Mouse (Mus musculus) forebrain, embryonic 15.5 days (tissue): ENCODE data around the gene Mad2l2. TPM values are rescaled to one million over a fixed set of nuclear protein-coding genes. Genes with fewer than 3 reads are reported as not detected.

Experiments
- ATAC-seq: fragments of 200-750 bp; cut with Nextera tagmentation; replicated peaks from 2 replicates; pipeline ENCODE4 v1.8.0; 2017; ENCODE audit warnings: mild to moderate bottlenecking, moderate TSS enrichment, moderate library complexity
- H3K27ac ChIP-seq: fragments of 300-500 bp; sonication (generic); replicated peaks from 2 replicates; pipeline ENCODE4 v1.5.1; 2015; ENCODE audit warnings: mild to moderate bottlenecking, inconsistent platforms
- H3K27me3 ChIP-seq: fragments of 300-500 bp; sonication (generic); 2 replicates; pipeline ENCODE4 v1.6.1; 2015; ENCODE audit warnings: inconsistent platforms
- H3K36me3 ChIP-seq: fragments of 300-500 bp; sonication (generic); 2 replicates; pipeline ENCODE4 v1.6.1; 2015; ENCODE audit warnings: mild to moderate bottlenecking, inconsistent platforms
- H3K4me1 ChIP-seq: fragments of 300-500 bp; sonication (generic); 2 replicates; pipeline ENCODE4 v1.6.1; 2015; ENCODE audit warnings: inconsistent platforms
- H3K4me2 ChIP-seq: fragments of 300-500 bp; sonication (generic); replicated peaks from 2 replicates; pipeline ENCODE4 v1.6.1; 2015; ENCODE audit warnings: mild to moderate bottlenecking, inconsistent platforms
- H3K4me3 ChIP-seq: fragments of 300-500 bp; sonication (generic); 2 replicates; pipeline ENCODE4 v1.5.1; 2015; ENCODE audit warnings: mild to moderate bottlenecking, inconsistent platforms
- H3K9ac ChIP-seq: fragments of 300-500 bp; sonication (generic); replicated peaks from 2 replicates; pipeline ENCODE4 v1.6.1; 2015; ENCODE audit warnings: mild to moderate bottlenecking, inconsistent platforms
- H3K9me3 ChIP-seq: fragments of 300-500 bp; sonication (generic); 2 replicates; pipeline ENCODE4 v1.6.1; 2016; ENCODE audit warnings: inconsistent platforms
- WGBS: fragments of 180-500 bp; shearing (Covaris S2); methylation state at CpG from one replicate; pipeline ENCODE4 v1.1.7; 2015; ENCODE audit warnings: mixed read lengths; 5-methylcytosine and 5-hydroxymethylcytosine counted together
- polyA plus RNA-seq: library from polyadenylated mRNA; unstranded; fragments of >200 nt; fragmentation: Nextera tagmentation; extraction: Ambion mirVana; gene quantifications from 2 replicates; pipeline ENCODE4 v1.2.1, GENCODE M21; 2015

The Mad2l2 gene
- polyA plus RNA-seq, result 123 and 127 TPM in 2 replicates

DNA sequence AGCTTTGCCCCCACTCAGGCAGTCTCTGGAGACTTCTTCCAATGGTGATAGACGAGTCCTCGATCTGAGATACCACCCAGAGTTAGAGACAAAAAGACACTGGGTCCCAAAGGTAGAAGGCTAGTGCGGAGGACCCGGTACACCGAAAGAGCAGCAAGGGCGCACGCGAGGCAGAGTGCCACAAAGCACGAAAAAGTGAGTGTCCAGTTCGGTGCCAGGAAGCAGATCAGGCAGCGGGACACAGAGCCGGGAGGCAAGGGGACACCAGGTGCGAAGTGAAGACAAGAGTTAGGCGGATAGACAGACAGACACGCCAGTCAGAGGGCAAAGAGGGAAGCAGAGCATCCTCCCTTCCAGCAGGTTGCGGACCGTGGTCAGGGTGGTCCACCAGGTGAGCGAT is at the start of gene Mad2l2:
TSS of gene Mad2l2 (plus strand) at position 252 of the 400 bp plus-strand sequence.
- H3K27ac ChIP-seq, result peak within 1 kb of the TSS; percentile 98
- WGBS, result under 1% methylated on average over 18 of the region's 18 CpGs
- H3K36me3 ChIP-seq, result no peaks in the 10 kb centered on the region
- H3K4me2 ChIP-seq, result peak within 1 kb of the TSS; percentile 82
- no peaks in the 10 kb centered on the region for H3K9me3 ChIP-seq
- H3K27me3 ChIP-seq, result no peaks in the 10 kb centered on the region
- H3K4me1 ChIP-seq, result peaks cover 58% of the 10 kb centered on the region
- peak within 1 kb of the TSS; percentile 88 for H3K4me3 ChIP-seq
- peak; percentile 3 for ATAC-seq
- peak within 1 kb of the TSS; percentile 100 for H3K9ac ChIP-seq

DNA sequence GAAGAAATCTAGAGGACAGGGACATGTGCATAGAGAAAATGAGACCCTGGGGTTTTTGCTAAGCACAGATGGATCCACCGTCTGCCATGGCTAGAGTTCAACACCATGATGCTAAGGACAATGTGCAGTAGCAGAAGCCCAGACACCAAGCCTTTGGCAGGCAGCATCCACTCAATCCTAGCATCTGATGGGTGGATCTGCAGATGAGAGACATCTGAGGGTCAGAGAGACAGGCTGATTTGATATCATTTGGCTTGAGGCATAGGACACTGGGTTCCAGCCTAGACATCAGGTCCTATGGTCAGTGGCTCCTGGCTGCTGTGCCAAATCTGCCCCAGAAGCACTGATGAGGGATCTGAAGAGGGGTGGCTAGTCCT is 49.6 kb upstream of the Mad2l2 start:
- Histone ChIP-seq H3K9ac (no peak overlapping the region), H3K4me2 (no peak overlapping the region), H3K36me3 (no peaks in the 10 kb centered on the region), H3K4me1 (no peaks in the 10 kb centered on the region), H3K4me3 (no peak overlapping the region), H3K27ac (no peak overlapping the region), H3K9me3 (no peaks in the 10 kb centered on the region), H3K27me3 (no peaks in the 10 kb centered on the region)
- ATAC-seq, result no peak
- 76% methylated on average over 1 of the region's 1 CpGs for WGBS

DNA sequence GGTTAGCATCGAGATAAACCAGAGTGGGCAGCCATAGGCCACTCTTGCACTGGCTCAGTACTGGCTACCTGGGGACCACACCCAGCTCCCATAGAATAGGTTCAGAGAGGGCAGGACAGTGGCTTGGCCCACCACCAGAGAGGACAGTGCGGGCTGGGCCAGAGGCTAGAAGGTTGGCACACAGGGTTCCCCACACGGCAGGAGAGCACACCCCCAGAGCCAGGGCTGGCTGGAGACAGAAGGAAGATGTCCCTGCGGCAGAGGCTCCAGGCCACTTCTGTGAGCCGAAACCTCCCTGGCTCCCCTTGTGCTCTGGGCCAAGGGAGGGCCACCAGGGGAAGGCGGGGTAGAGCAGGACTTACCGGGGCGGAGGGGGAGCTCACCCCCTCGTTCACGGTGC is 49.0 kb upstream of the Mad2l2 start:
- no peaks in the 10 kb centered on the region for H3K9me3 ChIP-seq
- WGBS, result 94% methylated on average over 10 of the region's 10 CpGs
- ATAC-seq, result no peak

DNA sequence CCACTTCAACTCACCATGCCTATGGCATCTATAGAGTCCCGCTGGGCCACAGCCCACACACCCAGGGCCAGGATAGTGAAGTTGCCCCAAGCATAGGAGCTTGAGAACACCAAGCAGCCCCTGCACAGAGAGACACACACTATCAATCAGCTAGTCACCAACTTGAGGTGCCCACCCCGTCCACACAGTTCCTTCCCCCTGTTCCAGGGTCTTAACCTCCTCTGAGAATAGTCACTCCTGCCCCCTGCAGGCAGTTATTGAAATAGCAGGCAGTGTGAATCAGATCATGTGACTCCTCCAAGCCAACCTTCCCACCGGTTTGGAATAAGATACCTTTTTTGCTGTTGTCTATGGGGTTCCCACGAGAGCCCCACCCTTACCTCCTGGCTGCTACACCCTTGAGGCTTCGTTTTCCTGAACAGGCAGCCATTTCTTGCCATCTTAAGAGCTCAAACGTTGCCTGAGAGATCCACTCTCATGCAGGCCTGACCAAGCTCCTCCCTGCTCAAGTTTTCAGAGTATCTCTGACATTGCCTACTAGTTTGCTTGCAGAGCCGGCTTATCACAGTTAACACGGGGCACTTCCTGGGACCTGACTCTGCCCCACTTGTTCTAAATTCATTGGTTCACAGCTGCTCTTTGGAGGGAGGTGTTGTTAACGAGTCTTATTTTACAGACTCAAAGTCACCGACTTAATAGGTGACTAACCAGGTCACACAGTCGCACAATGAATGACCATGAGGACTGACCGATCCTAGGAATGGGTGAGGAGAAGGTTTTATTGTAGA is 47.7 kb upstream of the Mad2l2 start:
- H3K4me2 ChIP-seq, result no peak overlapping the region
- 53% methylated on average over 12 of the region's 12 CpGs for WGBS
- ATAC-seq, result no peak

More for the DNA sequence above, 49.0 kb upstream of the Mad2l2 start:
- Histone ChIP-seq H3K4me2 (no peak overlapping the region), H3K4me1 (no peaks in the 10 kb centered on the region), H3K27ac (no peak overlapping the region), H3K27me3 (no peaks in the 10 kb centered on the region), H3K9ac (no peak overlapping the region), H3K4me3 (no peak overlapping the region), H3K36me3 (no peaks in the 10 kb centered on the region)

DNA sequence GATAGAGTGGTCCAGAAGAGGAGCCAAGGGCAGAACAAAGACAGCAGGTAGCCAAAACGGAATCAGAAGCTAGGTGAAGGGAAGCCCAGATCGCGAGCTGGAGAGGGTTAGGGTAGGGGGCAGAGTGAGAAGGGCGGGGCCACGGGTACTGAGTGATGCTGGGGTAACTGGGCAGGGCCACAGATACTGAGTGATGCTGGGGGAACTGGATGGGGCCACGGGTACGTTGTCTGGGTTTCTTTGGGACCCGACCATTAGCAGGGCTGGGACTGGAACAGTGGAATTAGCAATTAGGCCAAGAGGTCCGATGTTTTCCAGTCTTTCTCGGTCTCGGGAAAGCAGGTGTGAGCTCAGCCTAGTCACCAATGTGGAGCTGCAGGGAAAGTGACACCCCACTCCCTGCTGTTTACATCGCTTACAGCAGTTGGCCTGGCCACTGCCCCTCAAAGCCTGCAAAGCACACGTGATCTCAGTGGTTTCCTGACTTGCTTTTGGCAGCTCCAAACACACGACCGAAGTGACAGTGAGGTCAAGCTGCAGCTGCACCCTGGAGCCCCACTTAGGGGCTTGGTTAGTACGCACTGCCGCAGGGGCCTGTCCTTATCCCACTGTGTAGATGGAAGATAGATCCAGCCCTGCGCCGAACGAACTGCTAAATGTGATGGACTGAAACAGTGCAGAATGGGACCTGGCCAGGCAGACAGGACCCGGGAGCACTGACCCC is 46.8 kb upstream of the Mad2l2 start:
- 67% methylated on average over 21 of the region's 21 CpGs for WGBS
- no peak for ATAC-seq

More for the DNA sequence above, 47.7 kb upstream of the Mad2l2 start:
- Histone ChIP-seq H3K27me3 (no peaks in the 10 kb centered on the region), H3K4me3 (no peak overlapping the region), H3K36me3 (no peaks in the 10 kb centered on the region), H3K9me3 (no peaks in the 10 kb centered on the region), H3K27ac (no peak overlapping the region), H3K9ac (no peak overlapping the region), H3K4me1 (peaks cover 6% of the 10 kb centered on the region)

DNA sequence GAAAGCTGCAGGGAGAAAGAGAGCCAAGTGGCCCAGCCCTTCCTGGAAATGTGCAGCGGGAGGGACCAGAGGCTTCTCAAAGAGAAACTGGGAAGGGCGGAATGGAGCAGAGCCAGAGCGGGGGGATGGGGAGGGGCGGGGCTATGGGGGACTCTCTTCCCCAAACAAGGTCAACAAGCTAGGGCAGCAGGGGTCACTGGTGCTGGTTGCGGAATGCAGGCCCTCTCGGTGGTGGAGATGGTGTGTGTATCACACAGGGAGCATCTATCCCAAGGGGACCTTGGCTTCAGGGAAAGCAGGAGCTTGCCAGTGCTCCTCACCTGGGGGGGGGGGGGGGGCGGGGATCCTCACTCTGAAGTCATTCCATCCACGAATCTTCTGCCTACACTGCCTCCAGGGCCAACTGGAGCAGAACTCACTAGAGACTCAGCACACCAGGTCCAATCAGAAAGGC is 45.9 kb upstream of the Mad2l2 start:
- Histone ChIP-seq H3K4me1 (peaks cover 15% of the 10 kb centered on the region), H3K4me2 (no peak overlapping the region), H3K36me3 (no peaks in the 10 kb centered on the region), H3K4me3 (no peak overlapping the region), H3K27me3 (no peaks in the 10 kb centered on the region), H3K9me3 (no peaks in the 10 kb centered on the region), H3K27ac (no peak overlapping the region), H3K9ac (no peak overlapping the region)
- ATAC-seq, result no peak
- 20% methylated on average over 8 of the region's 8 CpGs for WGBS

More for the DNA sequence above, 46.8 kb upstream of the Mad2l2 start:
- Histone ChIP-seq H3K4me1 (peaks cover 15% of the 10 kb centered on the region), H3K4me3 (no peak overlapping the region), H3K4me2 (no peak overlapping the region), H3K9ac (no peak overlapping the region), H3K9me3 (no peaks in the 10 kb centered on the region), H3K27ac (no peak overlapping the region), H3K36me3 (no peaks in the 10 kb centered on the region), H3K27me3 (no peaks in the 10 kb centered on the region)

DNA sequence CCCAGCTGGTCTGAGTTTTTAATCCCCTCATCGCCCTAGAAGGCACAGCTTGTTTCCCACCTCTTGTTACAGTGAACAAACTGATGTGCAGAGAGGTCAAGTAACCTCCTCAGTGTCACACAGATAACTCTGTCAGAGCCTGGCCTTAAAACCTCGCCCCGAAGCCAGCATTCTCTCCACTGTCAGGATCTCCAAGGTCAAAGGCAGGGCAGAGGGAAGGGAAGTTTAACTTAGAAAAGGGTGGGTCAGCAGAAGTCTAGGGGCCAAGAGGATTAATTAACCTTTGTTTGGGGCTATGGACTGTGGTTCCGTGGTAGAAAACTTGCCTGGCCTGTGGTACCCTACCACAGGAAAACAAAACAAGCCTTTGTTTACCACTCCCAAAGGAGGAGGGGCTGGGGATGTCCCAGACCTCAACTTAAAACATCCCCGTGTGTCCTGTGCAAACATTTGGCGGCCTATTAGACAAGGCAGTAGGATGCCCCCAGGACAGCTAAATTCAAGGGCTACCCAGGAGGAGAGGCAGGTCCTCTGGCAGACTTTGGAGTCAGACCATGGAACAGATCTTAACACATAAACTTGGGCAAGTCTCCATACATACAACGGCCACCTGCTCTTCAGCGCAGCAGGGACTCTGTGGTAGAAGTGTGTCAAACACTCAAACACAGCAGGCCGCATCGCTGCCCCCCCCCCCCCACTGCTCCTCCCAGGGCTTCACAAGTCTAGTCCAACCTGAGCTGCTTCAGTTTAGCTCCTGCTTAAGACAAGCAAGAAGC is 44.9 kb upstream of the Mad2l2 start:
- ATAC-seq, result no peak
- H3K27me3 ChIP-seq, result no peaks in the 10 kb centered on the region
- H3K27ac ChIP-seq, result no peak overlapping the region
- no peak overlapping the region for H3K4me2 ChIP-seq
- peaks cover 15% of the 10 kb centered on the region for H3K4me1 ChIP-seq
- WGBS, result 50% methylated on average over 10 of the region's 10 CpGs
- H3K4me3 ChIP-seq, result no peak overlapping the region
- H3K9ac ChIP-seq, result no peak overlapping the region
- no peaks in the 10 kb centered on the region for H3K36me3 ChIP-seq
- H3K9me3 ChIP-seq, result no peaks in the 10 kb centered on the region

DNA sequence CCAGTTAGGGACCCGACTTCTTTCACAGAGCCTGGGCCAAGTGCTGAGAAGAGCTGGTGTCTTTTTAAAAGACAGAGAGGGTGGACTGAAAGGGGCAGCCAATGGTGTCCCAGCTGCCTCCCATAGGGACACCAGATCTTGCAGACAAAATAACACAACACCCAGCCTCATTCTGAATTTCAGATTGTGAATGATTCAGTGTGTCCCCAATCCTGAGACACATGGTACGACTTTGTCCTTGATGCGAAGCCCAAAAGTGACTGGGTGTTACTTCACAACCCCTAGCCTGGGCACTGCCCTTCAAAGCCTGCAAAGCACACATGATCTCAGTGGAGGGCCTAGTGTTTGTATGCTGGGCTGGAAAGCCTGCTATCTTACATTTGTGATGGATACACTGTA is 44.3 kb upstream of the Mad2l2 start:
- no peaks in the 10 kb centered on the region for H3K27me3 ChIP-seq
- H3K4me1 ChIP-seq, result peaks cover 15% of the 10 kb centered on the region
- no peak overlapping the region for H3K4me2 ChIP-seq
- H3K4me3 ChIP-seq, result no peak overlapping the region
- no peak overlapping the region for H3K9ac ChIP-seq
- WGBS, result 76% methylated on average over 3 of the region's 3 CpGs
- no peaks in the 10 kb centered on the region for H3K36me3 ChIP-seq
- H3K27ac ChIP-seq, result no peak overlapping the region
- ATAC-seq, result no peak
- no peaks in the 10 kb centered on the region for H3K9me3 ChIP-seq

DNA sequence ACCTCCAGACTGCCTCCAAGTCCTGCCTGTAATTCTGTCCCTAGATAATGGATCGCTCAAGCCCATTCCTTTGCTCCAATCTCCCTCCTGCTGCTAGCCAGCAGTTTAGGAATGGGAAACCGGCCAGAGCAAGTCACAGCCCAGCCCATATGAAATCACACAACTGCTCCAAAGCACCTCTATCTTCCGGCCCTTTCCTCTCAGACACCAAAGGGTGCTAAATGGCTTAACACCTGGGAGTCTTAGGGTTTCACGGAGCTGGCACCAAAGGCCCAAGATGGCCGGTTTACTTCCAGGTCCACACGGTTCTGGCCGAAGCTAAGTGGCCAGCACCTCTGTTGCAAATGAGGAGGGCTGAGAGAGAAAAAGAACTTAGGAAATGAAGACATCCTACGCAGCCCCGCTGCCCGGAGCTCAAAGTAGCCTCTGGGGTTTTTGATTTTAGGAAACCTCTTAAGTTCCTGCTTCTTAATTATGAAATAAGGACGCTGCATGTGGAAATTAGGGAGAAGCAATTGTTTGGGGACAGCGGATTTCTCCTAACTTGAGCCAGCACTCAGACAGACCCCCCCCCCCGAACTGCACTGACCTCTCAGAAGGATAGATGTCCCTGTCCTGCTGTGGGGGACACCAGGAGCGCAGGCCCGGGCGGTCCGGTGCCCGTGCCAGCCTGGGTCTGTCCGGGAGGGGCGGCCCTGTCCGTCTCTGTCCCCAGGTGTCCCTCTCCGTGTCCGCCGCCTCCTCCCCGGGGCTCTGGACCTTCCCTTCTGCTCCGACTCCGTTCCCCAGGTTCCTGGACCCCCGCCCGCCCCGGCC is 42.9 kb upstream of the Mad2l2 start:
- 3% methylated on average over 30 of the region's 30 CpGs for WGBS
- Histone ChIP-seq H3K4me2 (peak overlapping the region; percentile 77), H3K27me3 (no peaks in the 10 kb centered on the region), H3K4me1 (peaks cover 15% of the 10 kb centered on the region), H3K27ac (0 out of 2 replicates have a peak overlapping the region, but pooled peaks have one; percentile 10), H3K9me3 (no peaks in the 10 kb centered on the region), H3K4me3 (peak overlapping the region; percentile 52), H3K9ac (peak overlapping the region; percentile 48), H3K36me3 (no peaks in the 10 kb centered on the region)
- ATAC-seq, result peak; percentile 57

DNA sequence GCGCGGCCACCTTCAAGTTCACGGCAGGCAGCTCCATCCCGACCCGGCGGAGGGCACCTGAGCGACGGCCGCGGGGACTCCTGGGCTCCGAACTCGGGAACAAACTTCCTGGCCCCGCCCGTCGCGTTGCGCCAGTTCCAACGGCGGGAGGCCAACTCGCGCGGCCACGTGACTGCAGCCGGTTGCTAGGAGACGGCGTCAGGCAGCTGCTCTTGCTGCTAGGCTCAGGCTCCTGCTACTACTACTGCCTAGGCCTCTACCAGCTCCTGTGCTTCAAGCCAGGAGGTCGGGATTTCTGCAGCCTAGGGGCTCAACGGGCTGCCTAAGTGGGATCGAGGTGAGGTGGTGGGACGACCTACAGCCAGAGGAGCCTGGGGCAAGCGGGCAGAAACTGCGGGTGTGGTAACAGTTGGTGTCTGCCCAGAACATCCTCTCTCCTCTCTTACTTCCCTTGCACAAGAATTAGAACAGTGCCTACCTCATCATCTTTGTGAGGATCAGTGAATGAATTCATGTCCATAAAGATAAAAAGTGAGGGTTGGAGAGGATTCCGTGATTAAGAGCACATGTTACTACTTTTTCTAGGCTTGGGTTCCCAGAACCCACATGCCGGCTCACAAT is 42.2 kb upstream of the Mad2l2 start, which contains the start of gene Agtrap:
TSS of gene Agtrap (minus strand) at position 125 of the 621 bp plus-strand sequence.
- H3K9me3 ChIP-seq, result no peaks in the 10 kb centered on the region
- H3K4me1 ChIP-seq, result peaks cover 15% of the 10 kb centered on the region
- peak within 1 kb of the TSS; percentile 77 for H3K4me2 ChIP-seq
- 5% methylated on average over 34 of the region's 34 CpGs for WGBS
- H3K9ac ChIP-seq, result peak within 1 kb of the TSS; percentile 48
- H3K27ac ChIP-seq, result peak within 1 kb of the TSS; percentile 68
- no peaks in the 10 kb centered on the region for H3K27me3 ChIP-seq
- ATAC-seq, result peak; percentile 94
- peak within 1 kb of the TSS; percentile 52 for H3K4me3 ChIP-seq
- H3K36me3 ChIP-seq, result no peaks in the 10 kb centered on the region

DNA sequence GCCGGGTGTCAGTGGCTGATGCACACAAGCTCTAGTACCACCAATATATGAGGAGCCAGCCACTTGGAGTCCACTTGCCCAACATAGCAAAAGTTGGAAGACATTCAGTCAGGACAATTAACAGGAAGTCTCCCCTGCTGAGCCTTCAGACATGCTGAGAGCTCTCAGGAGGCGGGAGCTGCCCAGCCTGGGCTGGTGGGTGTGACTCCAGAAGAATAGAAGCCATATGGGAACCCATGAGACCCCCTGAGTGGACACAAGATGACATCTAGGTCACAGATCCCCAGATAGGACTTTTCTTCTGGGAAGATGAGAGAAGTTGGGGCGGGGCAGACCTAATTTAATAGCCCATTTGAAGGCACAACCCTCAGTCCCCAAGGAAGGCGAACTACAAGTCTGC is 41.0 kb upstream of the Mad2l2 start:
- H3K4me1 ChIP-seq, result peaks cover 15% of the 10 kb centered on the region
- H3K9ac ChIP-seq, result no peak overlapping the region
- no peak overlapping the region for H3K4me3 ChIP-seq
- H3K27me3 ChIP-seq, result no peaks in the 10 kb centered on the region
- H3K4me2 ChIP-seq, result no peak overlapping the region
- 63% methylated on average over 4 of the region's 4 CpGs for WGBS
- no peak overlapping the region for H3K27ac ChIP-seq
- H3K9me3 ChIP-seq, result no peaks in the 10 kb centered on the region
- H3K36me3 ChIP-seq, result no peaks in the 10 kb centered on the region
- ATAC-seq, result no peak
